Mouse (Mus musculus) MEL (cell line): ENCODE measurements around the gene Aldh5a1. TPM values are rescaled to one million over a fixed set of nuclear protein-coding genes. Genes with fewer than 3 reads are reported as not detected.

ENCODE experiments used
- DNase-seq: peaks from one replicate; pipeline ENCODE4 v3.0.0; 2011; ENCODE audit warnings: low read depth, low spot score
- H3K27ac ChIP-seq: 2 replicates; pipeline ENCODE4 v1.5.1; 2012; ENCODE audit warnings: low read depth, mild to moderate bottlenecking, control low read depth, low read length, moderate library complexity; ENCODE audit not compliant: control insufficient read depth
- H3K27me3 ChIP-seq, 2 experiments: fragments of 150-350 bp in 1 of 2; sonication (generic) in 1 of 2; 2 replicates each; pipeline ENCODE4 v1.6.1; 2012; ENCODE audit warnings: low read length in 2 of 2, mild to moderate bottlenecking in 2 of 2, improper control_type of control experiment in 1 of 2, moderate library complexity in 1 of 2; ENCODE audit not compliant: insufficient read depth in 2 of 2, control insufficient read depth in 1 of 2
- H3K36me3 ChIP-seq, 2 experiments: 2 replicates each; pipeline ENCODE4 v1.6.1; 2012 to 2014; ENCODE audit warnings: low read length in 2 of 2, improper control_type of control experiment in 1 of 2, inconsistent platforms in 1 of 2, mild to moderate bottlenecking in 1 of 2; ENCODE audit not compliant: insufficient read depth in 2 of 2, control insufficient read depth in 1 of 2
- H3K4me1 ChIP-seq, 2 experiments: fragments of 150-350 bp in 1 of 2; sonication (generic) in 1 of 2; 2 replicates each; pipeline ENCODE4 v1.6.1; 2012; ENCODE audit warnings: low read length in 2 of 2, improper control_type of control experiment in 1 of 2, mild to moderate bottlenecking in 1 of 2; ENCODE audit not compliant: insufficient read depth in 2 of 2, control insufficient read depth in 1 of 2
- H3K4me3 ChIP-seq, 2 experiments: fragments of 150-350 bp in 1 of 2; sonication (generic) in 1 of 2; 2 replicates each; pipeline ENCODE4 v1.5.1; 2012; ENCODE audit warnings: low read depth in 2 of 2, low read length in 2 of 2, mild to moderate bottlenecking in 2 of 2, moderate library complexity in 2 of 2, control low read depth in 1 of 2, improper control_type of control experiment in 1 of 2; ENCODE audit not compliant: control insufficient read depth in 1 of 2, insufficient read depth in 1 of 2
- H3K79me2 ChIP-seq: 2 replicates; pipeline ENCODE4 v1.6.1; 2012; ENCODE audit warnings: mild to moderate bottlenecking, low read length, moderate library complexity; ENCODE audit not compliant: control insufficient read depth, poor library complexity, insufficient read depth
- H3K9ac ChIP-seq: 2 replicates; pipeline ENCODE4 v1.6.1; 2012; ENCODE audit warnings: low read depth, mild to moderate bottlenecking, control low read depth, low read length, moderate library complexity; ENCODE audit not compliant: control insufficient read depth, poor library complexity, severe bottlenecking
- H3K9me3 ChIP-seq: fragments of 150-350 bp; sonication (generic); replicated peaks from 2 replicates; pipeline ENCODE4 v1.6.1; 2012; ENCODE audit warnings: mild to moderate bottlenecking, low read length, improper control_type of control experiment, moderate library complexity; ENCODE audit not compliant: insufficient read depth
- BHLHE40 ChIP-seq: IDR thresholded peaks from 2 replicates; pipeline ENCODE4 v1.6.1; 2012; ENCODE audit warnings: low read depth, mild to moderate bottlenecking, inconsistent platforms, low read length, improper control_type of control experiment, borderline replicate concordance
- CHD1 ChIP-seq: IDR thresholded peaks from 2 replicates; pipeline ENCODE4 v1.6.1; 2012; ENCODE audit warnings: low read depth, mild to moderate bottlenecking, inconsistent platforms, low read length, improper control_type of control experiment
- CHD2 ChIP-seq: IDR thresholded peaks from 2 replicates; pipeline ENCODE4 v1.6.1; 2011; ENCODE audit warnings: low read length, improper control_type of control experiment
- ELF1 ChIP-seq: IDR thresholded peaks from 2 replicates; pipeline ENCODE4 v1.6.1; 2014; ENCODE audit warnings: low read depth, mild to moderate bottlenecking, inconsistent platforms, low read length, improper control_type of control experiment, moderate library complexity
- EP300 ChIP-seq, 2 experiments: IDR thresholded peaks; 2 replicates each; pipeline ENCODE4 v1.6.1; 2011; ENCODE audit warnings: improper control_type of control experiment in 2 of 2, low read length in 2 of 2, low read depth in 1 of 2, mild to moderate bottlenecking in 1 of 2
- ETS1 ChIP-seq: IDR thresholded peaks from 2 replicates; pipeline ENCODE4 v1.6.1; 2012; ENCODE audit warnings: low read depth, mild to moderate bottlenecking, inconsistent platforms, low read length, improper control_type of control experiment, moderate library complexity
- GABPA ChIP-seq: IDR thresholded peaks from 2 replicates; pipeline ENCODE4 v1.6.1; 2012; ENCODE audit warnings: low read depth, mild to moderate bottlenecking, inconsistent platforms, low read length, improper control_type of control experiment, moderate library complexity
- GATA1 ChIP-seq: IDR thresholded peaks from 2 replicates; pipeline ENCODE4 v1.6.1; 2011; ENCODE audit warnings: low read depth, low read length, improper control_type of control experiment
- MAFK ChIP-seq: IDR thresholded peaks from 2 replicates; pipeline ENCODE4 v1.6.1; 2011; ENCODE audit warnings: low read depth, mild to moderate bottlenecking, low read length, improper control_type of control experiment, borderline replicate concordance
- MXI1 ChIP-seq: IDR thresholded peaks from 2 replicates; pipeline ENCODE4 v1.6.1; 2011; ENCODE audit warnings: mild to moderate bottlenecking, low read depth, low read length, improper control_type of control experiment
- MYB ChIP-seq: IDR thresholded peaks from 2 replicates; pipeline ENCODE4 v1.6.1; 2011; ENCODE audit warnings: mild to moderate bottlenecking, low read depth, low read length, improper control_type of control experiment
- MYC ChIP-seq: IDR thresholded peaks from 2 replicates; pipeline ENCODE4 v1.6.1; 2011; ENCODE audit warnings: low read depth, mild to moderate bottlenecking, low read length, improper control_type of control experiment, moderate library complexity
- NELFE ChIP-seq: IDR thresholded peaks from 2 replicates; pipeline ENCODE4 v1.6.1; 2011; ENCODE audit warnings: low read depth, low read length, improper control_type of control experiment
- RAD21 ChIP-seq: IDR thresholded peaks from 2 replicates; pipeline ENCODE4 v1.6.1; 2011; ENCODE audit warnings: mild to moderate bottlenecking, low read depth, low read length, improper control_type of control experiment
- RCOR1 ChIP-seq: IDR thresholded peaks from 2 replicates; pipeline ENCODE4 v1.6.1; 2012; ENCODE audit warnings: low read depth, mild to moderate bottlenecking, inconsistent platforms, low read length, improper control_type of control experiment
- SIN3A ChIP-seq: IDR thresholded peaks from 2 replicates; pipeline ENCODE4 v1.6.1; 2012; ENCODE audit warnings: low read length, improper control_type of control experiment, inconsistent platforms
- SMC3 ChIP-seq: IDR thresholded peaks from 2 replicates; pipeline ENCODE4 v1.6.1; 2011; ENCODE audit warnings: low read depth, low read length, improper control_type of control experiment
- polyA plus RNA-seq, 2 experiments: library from polyadenylated mRNA; stranded (reverse) in 1 of 2; unstranded in 1 of 2; fragments of >175 nt in 1 of 2; fragments of >200 nt in 1 of 2; gene quantifications; 2 replicates each; pipeline versions ENCODE4 v1.2.1 to v1.2.4; 2012; ENCODE audit warnings: low replicate concordance in 2 of 2, low read depth in 1 of 2; ENCODE audit not compliant: insufficient read length in 2 of 2, insufficient read depth in 1 of 2, missing spikeins in 1 of 2
- total RNA-seq: library from RNA; depleted of rRNA; stranded (reverse); fragments of 300-350 nt; gene quantifications from 2 replicates; pipeline ENCODE4 v1.2.3, GENCODE M21; 2012

Gene Aldh5a1
- total and polyA plus RNA-seq, 3 experiments: 0.04 to 0.15 TPM; not detected in 1

DNA sequence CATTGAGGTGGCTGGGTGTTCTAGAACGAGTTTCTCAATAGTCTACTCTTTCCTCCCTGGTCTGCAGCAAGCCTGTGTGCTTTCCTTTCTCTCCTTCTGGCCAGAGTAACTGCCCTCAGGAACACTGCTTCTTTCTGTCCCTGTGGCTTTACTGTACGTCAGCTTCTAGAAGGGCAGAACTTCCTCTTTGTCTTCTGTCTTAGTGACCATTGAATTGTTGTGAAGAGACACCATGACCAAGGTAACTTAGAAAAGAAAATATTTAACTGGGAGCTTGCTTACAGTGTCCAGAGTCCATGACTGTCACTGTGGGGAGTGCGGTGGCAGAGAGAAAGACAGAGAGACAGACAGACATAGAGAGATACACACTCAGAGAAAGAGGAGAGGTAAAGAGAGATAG lies 22.6 kb upstream of the Aldh5a1 start:
- Histone ChIP-seq H3K27ac (no peak overlapping the region), H3K79me2 (no peaks in the 10 kb centered on the region)

DNA sequence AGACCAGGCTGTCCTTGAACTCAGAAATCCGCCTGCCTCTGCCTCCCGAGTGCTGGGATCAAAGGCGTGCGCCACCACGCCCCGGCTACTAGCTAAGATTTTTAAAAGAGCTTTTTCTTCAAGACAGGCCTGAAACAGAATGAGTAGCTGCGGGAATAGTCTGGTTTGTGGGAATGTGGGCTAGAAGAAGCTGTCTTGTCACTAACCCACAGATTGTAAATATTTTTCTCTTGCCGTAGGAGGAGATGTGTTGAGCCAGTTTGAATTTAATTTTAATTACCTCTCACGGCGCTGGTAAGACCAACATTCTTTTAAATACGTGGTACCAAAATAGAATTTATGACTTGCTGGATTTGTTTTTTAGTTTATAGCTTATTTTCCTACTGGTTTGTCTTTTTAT lies 21.2 kb upstream of the Aldh5a1 start:
- Histone ChIP-seq H3K9me3 (no peaks in the 10 kb centered on the region), H3K79me2 (no peaks in the 10 kb centered on the region), H3K4me1 (no peaks in the 10 kb centered on the region), H3K27ac (no peak overlapping the region)
- TF ChIP-seq CHD2 (no peak), RAD21 (no peak), EP300 (IDR thresholded peaks at IDR 0.05; ENCODE audit: low read depth in 1 of 2, low read length in 2 of 2) (no peak), NELFE (no peak), MAFK (no peak), GABPA (no peak), ELF1 (no peak)
- TF ChIP-seq, all 39 proteins: peak for 0
- no peaks in the 10 kb centered on the region; a peak in 2 of 4 replicates for H3K27me3 ChIP-seq
- no peaks in the 10 kb centered on the region for H3K36me3 ChIP-seq
- no peak overlapping the region for H3K9ac ChIP-seq
- H3K4me3 ChIP-seq: no peak overlapping the region
- no peak for DNase-seq

More for the DNA sequence above, 22.6 kb upstream of the Aldh5a1 start:
- H3K27me3 ChIP-seq: no peaks in the 10 kb centered on the region; a peak in 2 of 4 replicates
- no peak overlapping the region for H3K4me3 ChIP-seq
- no peak overlapping the region for H3K9ac ChIP-seq
- no peaks in the 10 kb centered on the region for H3K36me3 ChIP-seq
- no peaks in the 10 kb centered on the region for H3K9me3 ChIP-seq
- peaks cover 3 to 7% of the 10 kb centered on the region in 2 experiments; a peak in 3 of 4 replicates for H3K4me1 ChIP-seq
- no peak for DNase-seq
- TF ChIP-seq CHD1: no peak
- TF ChIP-seq SMC3: no peak
- no peak for TF ChIP-seq CHD2
- TF ChIP-seq SIN3A: no peak
- TF ChIP-seq ETS1: no peak
- no peak for TF ChIP-seq BHLHE40
- TF ChIP-seq RCOR1: no peak
- TF ChIP-seq MYB: no peak
- TF ChIP-seq MAFK: no peak
- no peak for TF ChIP-seq MYC
- TF ChIP-seq GABPA: no peak
- no peak for TF ChIP-seq GATA1
- no peak for TF ChIP-seq MXI1
- TF ChIP-seq, all 39 proteins: peak for 0
